Mouse (Mus musculus): ENCODE data around the gene Epop. TPM values are rescaled to one million over a fixed set of nuclear protein-coding genes. Genes with fewer than 3 reads are reported as not detected.
A peak's percentile ranks its signal among the peaks of the same experiment; 100 is the strongest.
"Not testable (repeated sequence)": the region's sequence is repeated elsewhere in the genome, so short reads cannot be mapped to it uniquely, and the experiment has no call there.

The Epop gene
- polyA plus RNA-seq, 1 experiment: 2.1 TPM

DNA sequence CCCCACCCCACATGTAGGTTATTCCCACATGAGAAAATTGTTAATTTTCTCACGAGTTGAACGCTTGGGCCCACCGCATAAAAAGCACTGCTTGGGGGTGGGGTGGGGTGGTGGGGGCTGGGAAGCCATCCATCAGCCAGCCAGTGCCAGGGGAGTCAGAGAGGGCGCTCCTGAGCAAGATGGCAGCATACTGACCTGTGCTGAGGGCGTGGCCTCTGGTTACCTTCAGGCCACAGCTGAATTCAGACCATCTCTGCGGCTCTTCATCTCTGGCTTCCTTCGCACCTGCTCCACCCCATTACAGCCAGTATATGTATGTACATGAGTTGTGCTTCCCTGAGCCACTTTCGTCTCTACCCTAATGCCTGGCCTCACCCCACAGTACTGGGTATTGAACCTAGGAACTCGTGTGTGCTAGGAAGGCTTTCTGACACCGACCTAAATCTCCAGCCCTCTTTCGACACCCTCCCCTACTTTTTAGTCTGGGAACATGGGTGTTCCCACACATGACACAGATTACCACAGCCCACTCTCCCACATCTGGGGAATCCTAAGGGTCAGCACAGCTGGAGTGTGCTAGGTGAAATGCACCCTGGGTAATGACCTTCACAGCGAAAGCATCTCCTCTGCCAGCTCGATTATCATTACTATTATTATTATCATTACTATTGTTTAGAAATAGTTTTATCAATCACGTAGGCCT is 26.9 kb upstream of the Epop start:
- peaks cover 14% of the 10 kb centered on the region; the same call in 1 of the 2 replicates for H3K4me1 ChIP-seq (ENCODE audit: control insufficient read depth, insufficient read depth, insufficient read length, low read length)
- peaks cover 1% of the 10 kb centered on the region; the same call in 1 of the 2 replicates for H3K36me3 ChIP-seq (ENCODE audit: control insufficient read depth, insufficient read depth, low read length)
- WGBS: 81% methylated on average over 14 of the region's 14 CpGs
- no peak overlapping the region for H3K4me3 ChIP-seq (ENCODE audit: low read depth, low read length)
- TF ChIP-seq POLR2A (IDR thresholded peaks at IDR 0.05; ENCODE audit: low read depth, low read length) (no peak), CTCF (IDR thresholded peaks at IDR 0.05; ENCODE audit: extremely low read depth, insufficient read length, insufficient replicate concordance, low read depth, low read length) (no peak)
- no peak overlapping the region for H3K27ac ChIP-seq (ENCODE audit: insufficient read depth, low read depth, low read length)
- no peaks in the 10 kb centered on the region for H3K27me3 ChIP-seq (ENCODE audit: control insufficient read depth, insufficient read depth, low read length)

DNA sequence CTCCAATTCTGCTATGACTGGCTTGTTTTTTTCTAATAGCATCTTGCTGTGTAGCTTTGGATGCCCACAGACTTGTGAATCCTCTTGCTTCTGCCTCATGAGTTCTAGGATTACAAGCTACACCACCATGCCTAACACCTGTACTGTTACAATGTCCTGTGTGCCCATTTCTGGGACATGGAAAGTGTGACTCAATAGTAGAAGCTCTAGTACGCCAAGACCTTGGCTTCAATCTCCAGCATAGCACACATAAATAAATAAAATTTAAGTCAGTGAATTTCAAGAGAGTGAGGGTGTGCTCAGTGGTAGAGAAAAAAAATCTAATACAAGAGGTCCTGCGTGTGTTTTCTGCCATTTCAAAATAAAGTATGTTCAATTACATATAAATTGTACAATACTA is 24.7 kb upstream of the Epop start:
- H3K27me3 ChIP-seq (ENCODE audit: control insufficient read depth, insufficient read depth, low read length): no peaks in the 10 kb centered on the region
- peaks cover 1% of the 10 kb centered on the region; the same call in 1 of the 2 replicates for H3K36me3 ChIP-seq (ENCODE audit: control insufficient read depth, insufficient read depth, low read length)
- no peak overlapping the region for H3K4me3 ChIP-seq (ENCODE audit: low read depth, low read length)
- H3K4me1 ChIP-seq (ENCODE audit: control insufficient read depth, insufficient read depth, insufficient read length, low read length): peaks cover 5% of the 10 kb centered on the region; the same call in 1 of the 2 replicates
- TF ChIP-seq CTCF (IDR thresholded peaks at IDR 0.05; ENCODE audit: extremely low read depth, insufficient read length, insufficient replicate concordance, low read depth, low read length) (no peak), POLR2A (IDR thresholded peaks at IDR 0.05; ENCODE audit: low read depth, low read length) (no peak)
- WGBS: 85% methylated on average over 2 of the region's 2 CpGs
- no peak overlapping the region for H3K27ac ChIP-seq (ENCODE audit: insufficient read depth, low read depth, low read length)

GRCm38 (mm10) chr11:97653376-97653775 is 23.9 kb upstream of the Epop start:
- H3K4me3 ChIP-seq (ENCODE audit: low read depth, low read length); H3K27me3 ChIP-seq (ENCODE audit: control insufficient read depth, insufficient read depth, low read length); H3K4me1 ChIP-seq (ENCODE audit: control insufficient read depth, insufficient read depth, insufficient read length, low read length); H3K36me3 ChIP-seq (ENCODE audit: control insufficient read depth, insufficient read depth, low read length); H3K27ac ChIP-seq (ENCODE audit: insufficient read depth, low read depth, low read length): not testable (repeated sequence)
- 87% methylated on average over 11 of the region's 11 CpGs for whole genome bisulfite sequencing

DNA sequence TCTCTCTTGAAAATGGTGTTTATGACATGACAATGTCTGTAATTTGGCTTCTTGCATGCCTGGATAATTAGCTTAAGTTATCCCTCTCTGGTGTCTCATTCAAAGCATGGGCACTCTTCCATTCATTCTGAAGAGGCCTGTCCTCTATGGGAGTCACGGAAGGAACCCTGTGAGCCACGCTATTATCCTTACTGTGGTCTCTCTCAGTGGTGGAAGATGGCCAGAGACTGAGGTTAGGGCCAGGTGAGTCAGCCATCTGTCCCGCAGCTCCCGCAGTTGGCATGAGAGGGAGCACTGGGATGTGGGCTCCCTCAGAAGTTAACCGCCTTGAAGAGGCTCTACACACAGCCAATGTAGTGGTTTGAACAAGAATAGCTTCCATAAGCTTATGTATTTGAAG is 20.8 kb upstream of the Epop start:
- Histone ChIP-seq H3K4me1 (ENCODE audit: control insufficient read depth, insufficient read depth, insufficient read length, low read length) (no peaks in the 10 kb centered on the region), H3K36me3 (ENCODE audit: control insufficient read depth, insufficient read depth, low read length) (no peaks in the 10 kb centered on the region), H3K27me3 (ENCODE audit: control insufficient read depth, insufficient read depth, low read length) (no peaks in the 10 kb centered on the region), H3K27ac (ENCODE audit: insufficient read depth, low read depth, low read length) (no peak overlapping the region), H3K4me3 (ENCODE audit: low read depth, low read length) (no peak overlapping the region)
- 46% methylated on average over 5 of the region's 5 CpGs for WGBS
- TF ChIP-seq POLR2A (IDR thresholded peaks at IDR 0.05; ENCODE audit: low read depth, low read length) (no peak), CTCF (IDR thresholded peaks at IDR 0.05; ENCODE audit: extremely low read depth, insufficient read length, insufficient replicate concordance, low read depth, low read length) (no peak)

- 78% methylated on average over 4 of the region's 4 CpGs for WGBS
- H3K4me1 ChIP-seq (ENCODE audit: control insufficient read depth, insufficient read depth, insufficient read length, low read length); H3K27me3 ChIP-seq (ENCODE audit: control insufficient read depth, insufficient read depth, low read length); H3K27ac ChIP-seq (ENCODE audit: insufficient read depth, low read depth, low read length); H3K36me3 ChIP-seq (ENCODE audit: control insufficient read depth, insufficient read depth, low read length); H3K4me3 ChIP-seq (ENCODE audit: low read depth, low read length): not testable (repeated sequence)
Measured at GRCm38 (mm10) chr11:97648541-97648940, 19.0 kb upstream of the Epop start.

DNA sequence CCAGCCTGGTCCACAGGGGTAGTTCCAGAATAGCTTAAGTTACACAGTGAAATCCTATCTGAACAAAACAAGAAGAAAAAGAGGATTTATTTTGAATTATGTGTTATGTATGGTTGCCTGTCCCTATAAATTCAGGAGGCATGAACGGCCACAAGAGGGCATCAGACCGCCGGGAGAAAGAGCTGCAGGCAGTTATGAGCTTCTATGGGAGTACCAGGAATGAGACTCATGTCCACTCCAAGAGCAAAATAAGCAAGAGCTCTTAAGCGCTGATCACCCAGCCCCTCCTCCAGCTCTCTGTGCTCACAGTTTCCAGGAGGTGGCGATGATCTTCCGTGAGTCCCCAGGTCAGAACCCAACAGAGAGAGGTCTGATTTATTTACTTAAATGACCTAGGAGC is 15.3 kb upstream of the Epop start:
- 4% methylated on average over 6 of the region's 6 CpGs for WGBS
- Histone ChIP-seq H3K36me3 (ENCODE audit: control insufficient read depth, insufficient read depth, low read length) (no peaks in the 10 kb centered on the region), H3K4me3 (ENCODE audit: low read depth, low read length) (no peak overlapping the region), H3K27me3 (ENCODE audit: control insufficient read depth, insufficient read depth, low read length) (no peaks in the 10 kb centered on the region), H3K27ac (ENCODE audit: insufficient read depth, low read depth, low read length) (no peak overlapping the region), H3K4me1 (ENCODE audit: control insufficient read depth, insufficient read depth, insufficient read length, low read length) (no peaks in the 10 kb centered on the region)
- TF ChIP-seq CTCF (IDR thresholded peaks at IDR 0.05; ENCODE audit: extremely low read depth, insufficient read length, insufficient replicate concordance, low read depth, low read length) (peak; percentile 86; the same call in 1 of the 2 replicates), POLR2A (IDR thresholded peaks at IDR 0.05; ENCODE audit: low read depth, low read length) (no peak)

DNA sequence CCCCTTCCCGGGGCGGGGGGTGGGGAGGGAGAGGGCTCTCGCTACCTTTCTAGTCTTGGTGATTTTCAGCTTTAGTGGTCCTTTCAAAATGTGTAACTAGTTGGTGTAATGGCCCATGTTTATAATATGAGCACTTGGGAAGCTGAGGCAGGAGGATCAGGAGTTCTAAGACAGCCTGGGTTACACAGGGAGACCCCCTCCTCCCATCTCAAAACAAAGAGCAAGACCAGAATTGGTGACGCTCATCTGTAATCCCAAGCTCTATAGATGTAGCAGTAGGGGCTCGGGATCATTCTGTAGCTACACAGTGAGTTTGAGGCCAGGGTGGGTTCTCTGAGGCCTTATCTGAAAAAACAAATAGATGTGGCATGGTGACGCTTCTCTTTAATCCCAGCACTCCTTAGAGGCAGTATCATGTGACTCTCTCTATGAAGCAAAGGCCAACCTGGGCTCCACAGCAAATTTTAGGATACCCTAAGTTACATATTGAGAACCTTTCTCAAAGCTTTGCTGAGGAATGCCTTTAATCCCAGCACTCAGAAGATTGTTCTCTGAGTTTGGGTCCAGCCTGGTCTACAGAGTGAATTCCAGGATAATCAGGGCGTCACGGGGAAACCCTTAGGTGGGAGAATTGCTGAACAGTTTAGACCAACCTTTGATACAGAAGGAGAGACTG is 14.0 kb upstream of the Epop start:
- no peaks in the 10 kb centered on the region for H3K4me1 ChIP-seq (ENCODE audit: control insufficient read depth, insufficient read depth, insufficient read length, low read length)
- TF ChIP-seq POLR2A (IDR thresholded peaks at IDR 0.05; ENCODE audit: low read depth, low read length) (no peak), CTCF (IDR thresholded peaks at IDR 0.05; ENCODE audit: extremely low read depth, insufficient read length, insufficient replicate concordance, low read depth, low read length) (no peak)
- H3K27ac ChIP-seq (ENCODE audit: insufficient read depth, low read depth, low read length): no peak overlapping the region
- H3K36me3 ChIP-seq (ENCODE audit: control insufficient read depth, insufficient read depth, low read length): no peaks in the 10 kb centered on the region
- WGBS: 53% methylated on average over 8 of the region's 8 CpGs
- H3K27me3 ChIP-seq (ENCODE audit: control insufficient read depth, insufficient read depth, low read length): no peaks in the 10 kb centered on the region
- no peak overlapping the region for H3K4me3 ChIP-seq (ENCODE audit: low read depth, low read length)
